Mouse (Mus musculus) midbrain, embryonic 14.5 days (tissue): ENCODE measurements at regions not wholly inside any gene's neighbourhood (a gene's known extent, or its start where the extent isn't known, plus 50 kb on each side); places are given as distances from the start of the nearest gene placed in this dataset.
"Not testable (repeated sequence)": the region's sequence is repeated elsewhere in the genome, so short reads cannot be mapped to it uniquely, and the experiment has no call there.

Experiments used
- ATAC-seq: fragments of 200-750 bp; cut with Nextera tagmentation; 2 replicates; pipeline ENCODE4 v1.8.0; 2017; ENCODE audit warnings: moderate number of reproducible peaks, moderate library complexity; ENCODE audit not compliant: low FRiP score, low TSS enrichment
- DNase-seq: peaks from one replicate; pipeline ENCODE4 v3.0.0-alpha.2; 2015
- H3K27ac ChIP-seq: fragments of 300-500 bp; sonication (generic); replicated peaks from 2 replicates; pipeline ENCODE4 v1.5.1; 2014; ENCODE audit warnings: mild to moderate bottlenecking, low read depth, low read length, moderate library complexity
- H3K27me3 ChIP-seq: fragments of 300-500 bp; sonication (generic); 2 replicates; pipeline ENCODE4 v1.6.1; 2014; ENCODE audit warnings: low read length, control low read depth, mixed read lengths; ENCODE audit not compliant: control insufficient read depth, insufficient read depth
- H3K36me3 ChIP-seq: fragments of 300-500 bp; sonication (generic); 2 replicates; pipeline ENCODE4 v1.6.1; 2014; ENCODE audit warnings: low read length, control low read depth; ENCODE audit not compliant: control insufficient read depth, insufficient read depth
- H3K4me1 ChIP-seq: fragments of 300-500 bp; sonication (generic); 2 replicates; pipeline ENCODE4 v1.6.1; 2014; ENCODE audit warnings: mild to moderate bottlenecking, antibody characterized with exemption, low read length, control low read depth; ENCODE audit not compliant: control insufficient read depth, insufficient read depth
- H3K4me2 ChIP-seq: fragments of 300-500 bp; sonication (generic); 2 replicates; pipeline ENCODE4 v1.6.1; 2014; ENCODE audit warnings: mild to moderate bottlenecking, low read length, moderate library complexity
- H3K4me3 ChIP-seq: fragments of 300-500 bp; sonication (generic); replicated peaks from 2 replicates; pipeline ENCODE4 v1.5.1; 2014; ENCODE audit warnings: low read depth, low read length
- H3K9ac ChIP-seq: fragments of 300-500 bp; sonication (generic); replicated peaks from 2 replicates; pipeline ENCODE4 v1.6.1; 2014; ENCODE audit warnings: mild to moderate bottlenecking, low read length, moderate library complexity
- H3K9me3 ChIP-seq: fragments of 300-500 bp; sonication (generic); 2 replicates; pipeline ENCODE4 v1.6.1; 2016; ENCODE audit warnings: low read length, control low read depth, mixed read lengths; ENCODE audit not compliant: control insufficient read depth
- WGBS: fragments of 180-500 bp; shearing (Covaris S2); extraction: QIAGEN DNeasy Blood & Tissue Kit; methylation state at CpG from one replicate; pipeline ENCODE4 v1.1.7; 2014; 5-methylcytosine and 5-hydroxymethylcytosine counted together

GRCm38 (mm10) chr17:52351293-52351692 is 251.2 kb upstream of the Kcnh8 start:
- WGBS = 86% methylated on average over 8 of the region's 8 CpGs
- DNase-seq (no peak), ATAC-seq (no peak)
- H3K36me3 ChIP-seq = no peaks in the 10 kb centered on the region
- H3K27ac ChIP-seq = no peak overlapping the region
- no peaks in the 10 kb centered on the region for H3K9me3 ChIP-seq
- no peaks in the 10 kb centered on the region for H3K27me3 ChIP-seq
- H3K4me2 ChIP-seq = no peak overlapping the region
- H3K4me1 ChIP-seq = no peaks in the 10 kb centered on the region
- no peak overlapping the region for H3K4me3 ChIP-seq
- no peak overlapping the region for H3K9ac ChIP-seq

- no peaks in the 10 kb centered on the region for H3K27me3 ChIP-seq
- DNase-seq (no peak), ATAC-seq (no peak)
- H3K36me3 ChIP-seq = no peaks in the 10 kb centered on the region
- no peak overlapping the region for H3K4me3 ChIP-seq
- H3K4me1 ChIP-seq = no peaks in the 10 kb centered on the region
- no peak overlapping the region for H3K27ac ChIP-seq
- H3K9ac ChIP-seq = no peak overlapping the region
- H3K9me3 ChIP-seq = no peaks in the 10 kb centered on the region
- H3K4me2 ChIP-seq = no peak overlapping the region
Observed at GRCm38 (mm10) chr17:52350696-52351095, 251.8 kb upstream of the Kcnh8 start.

GRCm38 (mm10) chr17:52349872-52350271 is 252.6 kb upstream of the Kcnh8 start:
- WGBS = 84% methylated on average over 5 of the region's 5 CpGs
- Histone ChIP-seq H3K9me3 (no peaks in the 10 kb centered on the region), H3K27ac (no peak overlapping the region), H3K4me3 (no peak overlapping the region), H3K36me3 (no peaks in the 10 kb centered on the region), H3K9ac (no peak overlapping the region), H3K27me3 (no peaks in the 10 kb centered on the region), H3K4me1 (no peaks in the 10 kb centered on the region), H3K4me2 (no peak overlapping the region)
- DNase-seq (no peak), ATAC-seq (no peak)

GRCm38 (mm10) chr17:52348481-52349083 is 253.9 kb upstream of the Kcnh8 start:
- no peak overlapping the region for H3K9ac ChIP-seq
- no peaks in the 10 kb centered on the region for H3K9me3 ChIP-seq
- H3K4me3 ChIP-seq = no peak overlapping the region
- ATAC-seq (no peak), DNase-seq (no peak)
- H3K27me3 ChIP-seq = no peaks in the 10 kb centered on the region
- 77% methylated on average over 8 of the region's 8 CpGs for WGBS
- no peaks in the 10 kb centered on the region for H3K4me1 ChIP-seq
- H3K4me2 ChIP-seq = no peak overlapping the region
- H3K36me3 ChIP-seq = no peaks in the 10 kb centered on the region
- no peak overlapping the region for H3K27ac ChIP-seq

- H3K27me3 ChIP-seq = no peaks in the 10 kb centered on the region
- no peaks in the 10 kb centered on the region for H3K36me3 ChIP-seq
- 72% methylated on average over 1 of the region's 1 CpGs for WGBS
- no peak for DNase-seq
- no peaks in the 10 kb centered on the region for H3K4me1 ChIP-seq
- H3K4me2 ChIP-seq = no peak overlapping the region
- H3K4me3 ChIP-seq = no peak overlapping the region
- H3K9me3 ChIP-seq = no peaks in the 10 kb centered on the region
- H3K27ac ChIP-seq = no peak overlapping the region
- ATAC-seq = no peak
- no peak overlapping the region for H3K9ac ChIP-seq
Observed at GRCm38 (mm10) chr17:52320586-52320985, 281.9 kb upstream of the Kcnh8 start.

- no peak for ATAC-seq
- H3K36me3 ChIP-seq = no peaks in the 10 kb centered on the region
- no peaks in the 10 kb centered on the region for H3K27me3 ChIP-seq
- no peaks in the 10 kb centered on the region for H3K4me1 ChIP-seq
- no peak overlapping the region for H3K4me3 ChIP-seq
- H3K27ac ChIP-seq = no peak overlapping the region
- 90% methylated on average over 3 of the region's 3 CpGs for WGBS
- H3K9ac ChIP-seq = no peak overlapping the region
- H3K9me3 ChIP-seq = no peaks in the 10 kb centered on the region
- no peak for DNase-seq
- no peak overlapping the region for H3K4me2 ChIP-seq
Observed at GRCm38 (mm10) chr17:52316976-52317375, 285.5 kb upstream of the Kcnh8 start.

GRCm38 (mm10) chr17:52315879-52316278 is 286.6 kb upstream of the Kcnh8 start:
- DNase-seq (no peak), ATAC-seq (no peak)
- Histone ChIP-seq H3K27ac (no peak overlapping the region), H3K4me1 (no peaks in the 10 kb centered on the region), H3K4me3 (no peak overlapping the region), H3K9me3 (no peaks in the 10 kb centered on the region), H3K4me2 (no peak overlapping the region), H3K36me3 (no peaks in the 10 kb centered on the region), H3K9ac (no peak overlapping the region), H3K27me3 (no peaks in the 10 kb centered on the region)
- WGBS = 93% methylated on average over 2 of the region's 2 CpGs

GRCm38 (mm10) chr17:52315456-52315855 is 287.1 kb upstream of the Kcnh8 start:
- not testable (repeated sequence) for H3K27ac ChIP-seq, H3K27me3 ChIP-seq, H3K9ac ChIP-seq, H3K4me3 ChIP-seq, H3K36me3 ChIP-seq, H3K4me2 ChIP-seq, H3K4me1 ChIP-seq, H3K9me3 ChIP-seq, ATAC-seq, DNase-seq
- WGBS = 77% methylated on average over 1 of the region's 2 CpGs

- DNase-seq (no peak), ATAC-seq (no peak)
- no peaks in the 10 kb centered on the region for H3K36me3 ChIP-seq
- no peaks in the 10 kb centered on the region for H3K4me1 ChIP-seq
- H3K4me2 ChIP-seq = no peak overlapping the region
- no peak overlapping the region for H3K27ac ChIP-seq
- H3K9ac ChIP-seq = no peak overlapping the region
- H3K9me3 ChIP-seq = no peaks in the 10 kb centered on the region
- WGBS = 94% methylated on average over 1 of the region's 1 CpGs
- H3K4me3 ChIP-seq = no peak overlapping the region
- H3K27me3 ChIP-seq = no peaks in the 10 kb centered on the region
Observed at GRCm38 (mm10) chr17:52312043-52312442, 290.5 kb upstream of the Kcnh8 start.
